Mouse (Mus musculus) C2C12 (cell line): Measurements from ENCODE around the gene 5730480H06Rik. TPM values are rescaled to one million over a fixed set of nuclear protein-coding genes. Genes with fewer than 3 reads are reported as not detected.

Source experiments
- H3K27me3 ChIP-seq: one replicate; pipeline ENCODE4 v1.6.1; 2011; ENCODE audit not compliant: control insufficient read depth, insufficient read depth, insufficient read length
- H3K36me3 ChIP-seq: one replicate; pipeline ENCODE4 v1.6.1; 2011; ENCODE audit not compliant: control insufficient read depth, insufficient read depth
- H3K4me3 ChIP-seq: one replicate; pipeline ENCODE4 v1.5.1; 2011; ENCODE audit warnings: mild to moderate bottlenecking, control low read depth; ENCODE audit not compliant: poor library complexity, insufficient read depth, severe bottlenecking
- H3K79me2 ChIP-seq: one replicate; pipeline ENCODE4 v1.6.1; 2011; ENCODE audit not compliant: control insufficient read depth, insufficient read depth
- H3K79me3 ChIP-seq: one replicate; pipeline ENCODE4 v1.6.1; 2011; ENCODE audit warnings: low read depth, control low read depth
- H3ac ChIP-seq: one replicate; pipeline ENCODE3; 2011; ENCODE audit warnings: low read depth; ENCODE audit not compliant: control insufficient read depth, insufficient read length
- CEBPB ChIP-seq: IDR thresholded peaks from one replicate; pipeline ENCODE4 v1.6.1; 2011; ENCODE audit warnings: low read depth, mild to moderate bottlenecking, control low read depth, moderate library complexity
- CTCF ChIP-seq: IDR thresholded peaks from one replicate; pipeline ENCODE4 v1.5.1; 2011; ENCODE audit not compliant: control insufficient read depth, insufficient read depth, insufficient read length
- FOSL1 ChIP-seq: IDR thresholded peaks from one replicate; pipeline ENCODE4 v1.8.0; 2011; ENCODE audit warnings: mild to moderate bottlenecking, low read length; ENCODE audit not compliant: poor library complexity, insufficient read depth, severe bottlenecking
- MAX ChIP-seq: IDR thresholded peaks from one replicate; pipeline ENCODE4 v1.6.1; 2011; ENCODE audit warnings: mild to moderate bottlenecking, control low read depth
- MYOD1 ChIP-seq: IDR thresholded peaks from one replicate; pipeline ENCODE4 v1.6.1; 2011; ENCODE audit warnings: low read depth; ENCODE audit not compliant: control insufficient read depth, insufficient read length
- MYOG ChIP-seq: IDR thresholded peaks from one replicate; pipeline ENCODE4 v1.6.1; 2011; ENCODE audit not compliant: control insufficient read depth, insufficient read length; ENCODE audit errors: extremely low read depth
- USF1 ChIP-seq: IDR thresholded peaks from one replicate; pipeline ENCODE4 v1.6.1; 2011; ENCODE audit warnings: low read depth, mild to moderate bottlenecking, control low read depth, moderate library complexity
- long read RNA-seq, 2 experiments: library from polyadenylated mRNA; unstranded; transcript quantifications; one replicate each; pipeline ENCODE4 v2.0.0; 2019 to 2020
- polyA plus RNA-seq: library from polyadenylated mRNA; unstranded; fragments of >200 nt; fragmentation: generic; extraction: Trizol; gene quantifications from one replicate; pipeline ENCODE4 v1.2.1, GENCODE M21; 2012; ENCODE audit warnings: missing spikeins

5730480H06Rik gene
- polyA plus RNA-seq = 7.9 TPM
- long read RNA-seq, experiment 1, transcript 5730480H06Rik-201 (9 exons, 1,616 nt) = major isoform, 8 of 16 reads
- long read RNA-seq, experiment 1, partial matches to known transcripts = 0 of 16 reads
- long read RNA-seq, experiment 1, other reads (novel, unspliced or antisense) = 5 of 16 reads
- long read RNA-seq, experiment 2, transcript 5730480H06Rik-209 (8 exons, 1,422 nt) = minor isoform, 7 of 46 reads
- long read RNA-seq, experiment 2, transcript 5730480H06Rik-201 (9 exons, 1,616 nt) = major isoform, 29 of 46 reads
- long read RNA-seq, experiment 2, partial matches to known transcripts = 0 of 46 reads
- long read RNA-seq, experiment 2, other reads (novel, unspliced or antisense) = 10 of 46 reads

GRCm38 (mm10) chr5:48327652-48328051 lies at the start of gene 5730480H06Rik:
5730480H06Rik (plus strand) TSS chr5:48327952.
- TF ChIP-seq CTCF (no peak), MAX (no peak), FOSL1 (no peak)
- no peaks in the 10 kb centered on the region for H3K27me3 ChIP-seq

GRCm38 (mm10) chr5:48301186-48301585 lies 26.6 kb upstream of the 5730480H06Rik start:
- Histone ChIP-seq H3K36me3 (no peaks in the 10 kb centered on the region), H3K79me2 (no peaks in the 10 kb centered on the region), H3K79me3 (no peaks in the 10 kb centered on the region), H3K4me3 (no peak overlapping the region), H3ac (no peak overlapping the region), H3K27me3 (no peaks in the 10 kb centered on the region)
- no peak for TF ChIP-seq MAX
- TF ChIP-seq FOSL1 = no peak
- no peak for TF ChIP-seq MYOD1
- TF ChIP-seq USF1 = no peak
- no peak for TF ChIP-seq MYOG
- no peak for TF ChIP-seq CEBPB
- no peak for TF ChIP-seq CTCF

More at GRCm38 (mm10) chr5:48327652-48328051, at the start of gene 5730480H06Rik:
- Histone ChIP-seq H3ac (no peak within 1 kb of the TSS), H3K79me3 (no peaks in the 10 kb centered on the region), H3K79me2 (no peaks in the 10 kb centered on the region), H3K36me3 (no peaks in the 10 kb centered on the region), H3K4me3 (no peak within 1 kb of the TSS)

GRCm38 (mm10) chr5:48315057-48315602 lies 12.6 kb upstream of the 5730480H06Rik start:
- no peaks in the 10 kb centered on the region for H3K79me2 ChIP-seq
- no peaks in the 10 kb centered on the region for H3K27me3 ChIP-seq
- TF ChIP-seq CEBPB (no peak), FOSL1 (no peak), MYOD1 (no peak), MYOG (no peak), USF1 (no peak), CTCF (no peak), MAX (no peak)
- H3K36me3 ChIP-seq = no peaks in the 10 kb centered on the region
- H3ac ChIP-seq = no peak overlapping the region
- no peaks in the 10 kb centered on the region for H3K79me3 ChIP-seq
- no peak overlapping the region for H3K4me3 ChIP-seq

GRCm38 (mm10) chr5:48320597-48320996 lies 7.2 kb upstream of the 5730480H06Rik start:
- H3K79me2 ChIP-seq = no peaks in the 10 kb centered on the region
- no peaks in the 10 kb centered on the region for H3K79me3 ChIP-seq
- H3K36me3 ChIP-seq = no peaks in the 10 kb centered on the region
- TF ChIP-seq MYOD1 (no peak), USF1 (no peak), FOSL1 (no peak), CTCF (no peak), MYOG (no peak), CEBPB (no peak), MAX (no peak)
- H3ac ChIP-seq = no peak overlapping the region
- H3K27me3 ChIP-seq = no peaks in the 10 kb centered on the region
- no peak overlapping the region for H3K4me3 ChIP-seq

GRCm38 (mm10) chr5:48326221-48326620 lies 1.5 kb upstream of the 5730480H06Rik start:
- TF ChIP-seq FOSL1 (no peak), CTCF (no peak), CEBPB (no peak), MYOG (no peak), USF1 (no peak), MAX (no peak), MYOD1 (no peak)
- Histone ChIP-seq H3K79me2 (no peaks in the 10 kb centered on the region), H3K79me3 (no peaks in the 10 kb centered on the region), H3K4me3 (no peak overlapping the region), H3ac (no peak overlapping the region), H3K27me3 (no peaks in the 10 kb centered on the region), H3K36me3 (no peaks in the 10 kb centered on the region)

GRCm38 (mm10) chr5:48329751-48330150 lies 2.0 kb downstream of the 5730480H06Rik start:
- no peaks in the 10 kb centered on the region for H3K36me3 ChIP-seq
- no peak overlapping the region for H3ac ChIP-seq

More at GRCm38 (mm10) chr5:48329751-48330150, 2.0 kb downstream of the 5730480H06Rik start:
- Histone ChIP-seq H3K27me3 (no peaks in the 10 kb centered on the region), H3K79me3 (no peaks in the 10 kb centered on the region), H3K79me2 (no peaks in the 10 kb centered on the region), H3K4me3 (no peak overlapping the region)
- TF ChIP-seq MYOG = no peak
- TF ChIP-seq FOSL1 = no peak
- TF ChIP-seq CTCF = no peak
- no peak for TF ChIP-seq MYOD1
- no peak for TF ChIP-seq USF1
- TF ChIP-seq CEBPB = no peak
- TF ChIP-seq MAX = no peak
